Mouse (Mus musculus): ENCODE measurements at regions not wholly inside any gene's neighbourhood (a gene's known extent, or its start where the extent isn't known, plus 50 kb on each side); places are given as distances from the start of the nearest gene placed in this dataset.

DNA sequence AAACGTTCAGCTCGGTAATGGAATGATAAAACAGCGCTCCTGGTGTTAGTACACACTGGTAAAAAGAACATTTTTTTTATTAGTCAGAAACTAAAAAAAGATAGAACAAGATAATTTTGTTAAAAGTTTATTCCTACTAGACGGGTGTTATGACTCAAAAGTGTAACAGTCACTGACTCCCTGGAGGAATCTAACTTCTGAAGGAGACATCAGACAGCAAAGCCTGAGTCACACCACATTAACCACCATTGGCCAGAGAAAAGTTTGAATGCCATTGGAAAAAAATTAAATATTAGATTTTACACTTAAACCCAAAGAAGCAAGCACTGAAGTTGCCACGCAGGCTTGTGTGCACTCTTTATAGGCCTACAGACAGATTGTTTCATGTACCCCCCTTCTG, 205.3 kb downstream of the Nedd1 start:
- 66% methylated on average over 5 of the region's 5 CpGs for WGBS
- H3K36me3 ChIP-seq (ENCODE audit: control insufficient read depth, insufficient read depth, low read length) = no peaks in the 10 kb centered on the region
- H3K4me3 ChIP-seq (ENCODE audit: low read depth, low read length) = no peak overlapping the region
- H3K9me3 ChIP-seq (ENCODE audit: control insufficient read depth, low read length) = no peaks in the 10 kb centered on the region
- H3K9ac ChIP-seq (replicated peaks; ENCODE audit: low read depth, low read length) = no peak overlapping the region
- ATAC-seq (ENCODE audit: low read depth) = no peak
- no peaks in the 10 kb centered on the region for H3K27me3 ChIP-seq (ENCODE audit: control insufficient read depth, insufficient read depth, low read length)
- H3K27ac ChIP-seq (ENCODE audit: low read depth, low read length) = no peak overlapping the region
- H3K4me1 ChIP-seq (ENCODE audit: control insufficient read depth, insufficient read depth, low read length) = no peaks in the 10 kb centered on the region
- no peak overlapping the region for H3K4me2 ChIP-seq (ENCODE audit: low read depth, low read length)

DNA sequence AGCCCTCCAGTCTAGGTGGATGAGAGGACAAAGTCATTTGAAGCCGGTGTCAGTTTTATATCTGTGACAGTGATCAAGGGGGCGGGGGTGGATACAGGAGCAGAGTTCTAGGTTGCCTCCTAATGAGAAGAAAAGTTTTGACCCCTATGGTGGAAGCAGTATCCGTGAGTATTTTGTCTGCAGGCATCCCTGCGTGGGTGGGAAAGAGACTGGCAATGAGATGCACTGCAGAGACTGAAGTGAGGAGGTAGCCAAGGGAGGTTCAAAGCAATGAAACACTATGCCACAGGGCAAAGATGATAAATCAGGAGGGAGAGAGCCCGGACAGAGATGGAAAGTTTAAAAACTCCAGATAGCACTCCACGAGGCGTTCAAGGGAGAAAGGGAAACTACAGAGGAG, 210.5 kb downstream of the Nedd1 start:
- no peak overlapping the region for H3K27ac ChIP-seq (ENCODE audit: low read depth, low read length)
- H3K27me3 ChIP-seq (ENCODE audit: control insufficient read depth, insufficient read depth, low read length) = no peaks in the 10 kb centered on the region
- H3K4me1 ChIP-seq (ENCODE audit: control insufficient read depth, insufficient read depth, low read length) = no peaks in the 10 kb centered on the region
- no peaks in the 10 kb centered on the region for H3K9me3 ChIP-seq (ENCODE audit: control insufficient read depth, low read length)
- no peak overlapping the region for H3K9ac ChIP-seq (replicated peaks; ENCODE audit: low read depth, low read length)
- no peak for ATAC-seq (ENCODE audit: low read depth)
- no peak overlapping the region for H3K4me2 ChIP-seq (ENCODE audit: low read depth, low read length)
- no peaks in the 10 kb centered on the region for H3K36me3 ChIP-seq (ENCODE audit: control insufficient read depth, insufficient read depth, low read length)
- H3K4me3 ChIP-seq (ENCODE audit: low read depth, low read length) = no peak overlapping the region
- 68% methylated on average over 7 of the region's 7 CpGs for WGBS

DNA sequence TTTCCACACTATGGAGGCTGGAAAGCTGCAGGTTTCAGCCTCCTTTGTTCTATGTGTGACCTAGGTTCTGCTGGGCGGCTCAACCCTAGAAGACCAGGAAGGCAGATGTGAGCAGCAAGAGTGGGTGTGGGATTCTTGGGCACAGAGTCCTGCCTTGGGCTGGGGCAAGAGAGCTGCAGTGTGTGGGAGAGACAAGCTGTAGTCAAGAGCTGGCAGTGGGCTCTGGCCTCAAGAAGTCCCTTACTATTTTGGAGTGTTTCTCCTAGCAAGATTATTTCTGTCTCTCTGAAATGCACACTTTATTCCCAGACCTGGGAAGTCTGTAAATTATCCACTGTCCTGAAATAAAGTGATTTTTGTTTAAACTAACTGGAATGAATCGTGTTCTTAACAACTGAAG, 211.5 kb downstream of the Nedd1 start:
- Histone ChIP-seq H3K9me3 (ENCODE audit: control insufficient read depth, low read length) (no peaks in the 10 kb centered on the region), H3K4me3 (ENCODE audit: low read depth, low read length) (no peak overlapping the region), H3K4me1 (ENCODE audit: control insufficient read depth, insufficient read depth, low read length) (no peaks in the 10 kb centered on the region), H3K36me3 (ENCODE audit: control insufficient read depth, insufficient read depth, low read length) (no peaks in the 10 kb centered on the region), H3K4me2 (ENCODE audit: low read depth, low read length) (no peak overlapping the region), H3K27ac (ENCODE audit: low read depth, low read length) (no peak overlapping the region), H3K27me3 (ENCODE audit: control insufficient read depth, insufficient read depth, low read length) (no peaks in the 10 kb centered on the region), H3K9ac (replicated peaks; ENCODE audit: low read depth, low read length) (no peak overlapping the region)
- WGBS = 86% methylated on average over 2 of the region's 2 CpGs
- no peak for ATAC-seq (ENCODE audit: low read depth)

DNA sequence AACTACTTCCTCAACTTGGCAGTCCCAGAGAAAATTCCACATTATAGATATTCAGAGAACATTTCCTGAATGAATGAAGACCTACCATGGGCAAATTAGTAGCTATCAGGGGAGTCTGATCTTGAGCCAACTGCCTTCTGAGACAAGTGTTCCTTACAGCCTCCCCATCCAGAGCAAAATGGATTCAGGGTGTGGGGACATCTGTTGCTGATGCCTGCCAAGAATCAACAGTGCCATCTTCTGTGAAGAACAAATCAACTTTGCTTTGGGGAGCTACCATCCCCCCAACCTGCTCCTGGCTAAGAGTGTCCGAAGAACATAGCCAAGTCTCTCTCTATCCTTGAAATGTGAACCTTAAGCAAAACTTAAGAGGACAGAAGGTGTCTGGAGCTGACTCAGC, 217.9 kb downstream of the Nedd1 start:
- no peak for ATAC-seq (ENCODE audit: low read depth)
- no peak overlapping the region for H3K9ac ChIP-seq (replicated peaks; ENCODE audit: low read depth, low read length)
- no peaks in the 10 kb centered on the region for H3K4me1 ChIP-seq (ENCODE audit: control insufficient read depth, insufficient read depth, low read length)
- H3K27me3 ChIP-seq (ENCODE audit: control insufficient read depth, insufficient read depth, low read length) = no peaks in the 10 kb centered on the region
- H3K36me3 ChIP-seq (ENCODE audit: control insufficient read depth, insufficient read depth, low read length) = no peaks in the 10 kb centered on the region
- H3K4me2 ChIP-seq (ENCODE audit: low read depth, low read length) = no peak overlapping the region
- no peak overlapping the region for H3K4me3 ChIP-seq (ENCODE audit: low read depth, low read length)
- 86% methylated on average over 1 of the region's 1 CpGs for WGBS
- H3K27ac ChIP-seq (ENCODE audit: low read depth, low read length) = no peak overlapping the region
- H3K9me3 ChIP-seq (ENCODE audit: control insufficient read depth, low read length) = no peaks in the 10 kb centered on the region

DNA sequence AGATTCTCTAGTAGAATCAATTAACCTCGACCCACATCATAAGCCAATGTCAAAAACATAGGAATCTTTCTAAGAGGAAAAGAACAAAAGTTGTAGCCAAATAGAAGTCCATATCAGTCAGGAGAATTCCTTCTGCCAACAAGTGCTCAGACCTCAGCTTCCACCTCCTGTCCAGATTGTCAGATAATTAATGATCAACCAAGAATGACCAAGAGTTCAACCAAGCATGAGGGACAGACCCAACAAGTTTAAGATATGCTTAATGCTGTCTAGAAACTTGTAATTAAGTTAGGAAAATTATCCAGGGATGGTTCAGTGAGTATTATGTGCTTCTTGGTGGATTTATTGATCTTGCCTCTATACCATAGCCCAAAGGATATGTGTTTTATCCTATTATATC, 238.6 kb downstream of the Nedd1 start:
- Histone ChIP-seq H3K27me3 (ENCODE audit: control insufficient read depth, insufficient read depth, low read length) (no peaks in the 10 kb centered on the region), H3K36me3 (ENCODE audit: control insufficient read depth, insufficient read depth, low read length) (no peaks in the 10 kb centered on the region), H3K4me1 (ENCODE audit: control insufficient read depth, insufficient read depth, low read length) (no peaks in the 10 kb centered on the region), H3K4me3 (ENCODE audit: low read depth, low read length) (no peak overlapping the region), H3K4me2 (ENCODE audit: low read depth, low read length) (no peak overlapping the region), H3K9me3 (ENCODE audit: control insufficient read depth, low read length) (no peaks in the 10 kb centered on the region), H3K27ac (ENCODE audit: low read depth, low read length) (no peak overlapping the region), H3K9ac (replicated peaks; ENCODE audit: low read depth, low read length) (no peak overlapping the region)
- no peak for ATAC-seq (ENCODE audit: low read depth)
- 67% methylated on average over 1 of the region's 1 CpGs for WGBS

DNA sequence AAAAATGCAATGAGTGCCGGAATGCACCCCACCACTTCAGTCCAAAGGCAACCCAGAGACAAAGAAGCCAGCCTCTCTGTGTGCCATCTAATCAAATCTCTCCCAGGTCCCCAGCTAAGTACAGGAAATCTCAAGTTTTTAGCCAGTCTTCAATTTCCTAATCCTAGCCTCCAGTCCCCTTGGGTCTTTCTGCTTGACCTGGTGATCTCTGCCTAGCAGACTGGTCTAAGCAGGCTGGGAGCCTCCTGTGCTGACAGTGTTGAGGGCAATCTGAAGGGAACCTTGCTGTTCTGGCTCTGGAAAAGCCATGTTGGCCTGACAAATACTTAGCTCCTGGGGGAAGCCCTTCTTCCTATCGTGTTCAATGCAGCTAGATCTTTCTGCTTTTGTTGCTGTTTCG, 248.9 kb downstream of the Nedd1 start:
- Histone ChIP-seq H3K27me3 (ENCODE audit: control insufficient read depth, insufficient read depth, low read length) (no peaks in the 10 kb centered on the region), H3K4me1 (ENCODE audit: control insufficient read depth, insufficient read depth, low read length) (no peaks in the 10 kb centered on the region), H3K4me3 (ENCODE audit: low read depth, low read length) (no peak overlapping the region), H3K9me3 (ENCODE audit: control insufficient read depth, low read length) (no peaks in the 10 kb centered on the region), H3K9ac (replicated peaks; ENCODE audit: low read depth, low read length) (no peak overlapping the region), H3K36me3 (ENCODE audit: control insufficient read depth, insufficient read depth, low read length) (no peaks in the 10 kb centered on the region), H3K4me2 (ENCODE audit: low read depth, low read length) (no peak overlapping the region), H3K27ac (ENCODE audit: low read depth, low read length) (no peak overlapping the region)
- WGBS = 40% methylated on average over 3 of the region's 3 CpGs
- no peak for ATAC-seq (ENCODE audit: low read depth)

DNA sequence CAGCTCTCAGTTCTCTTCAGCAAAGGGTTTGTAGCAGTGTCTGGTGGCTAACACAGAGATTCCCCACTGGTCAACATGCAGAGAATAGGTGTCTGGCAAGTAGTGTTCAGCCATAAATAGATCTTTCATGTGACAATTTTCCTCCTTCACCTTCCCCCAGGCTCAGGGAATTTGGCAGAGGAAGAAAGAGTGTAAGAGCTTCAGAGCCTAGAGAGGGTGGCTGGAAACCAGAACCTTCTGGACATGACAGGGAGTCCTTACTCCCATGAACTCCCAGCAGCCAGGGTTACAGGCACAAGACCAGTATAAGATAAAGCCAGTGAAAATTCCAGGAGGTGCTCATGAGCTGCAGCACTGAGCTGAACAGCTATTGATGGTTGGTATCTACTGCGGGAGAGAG, 251.1 kb downstream of the Nedd1 start:
- H3K9me3 ChIP-seq (ENCODE audit: control insufficient read depth, low read length) = no peaks in the 10 kb centered on the region
- no peaks in the 10 kb centered on the region for H3K27me3 ChIP-seq (ENCODE audit: control insufficient read depth, insufficient read depth, low read length)
- H3K27ac ChIP-seq (ENCODE audit: low read depth, low read length) = no peak overlapping the region
- no peak overlapping the region for H3K4me3 ChIP-seq (ENCODE audit: low read depth, low read length)
- ATAC-seq (ENCODE audit: low read depth) = no peak
- H3K4me2 ChIP-seq (ENCODE audit: low read depth, low read length) = no peak overlapping the region
- WGBS = 94% methylated on average over 1 of the region's 1 CpGs
- no peaks in the 10 kb centered on the region for H3K36me3 ChIP-seq (ENCODE audit: control insufficient read depth, insufficient read depth, low read length)
- H3K9ac ChIP-seq (replicated peaks; ENCODE audit: low read depth, low read length) = no peak overlapping the region
- H3K4me1 ChIP-seq (ENCODE audit: control insufficient read depth, insufficient read depth, low read length) = no peaks in the 10 kb centered on the region

DNA sequence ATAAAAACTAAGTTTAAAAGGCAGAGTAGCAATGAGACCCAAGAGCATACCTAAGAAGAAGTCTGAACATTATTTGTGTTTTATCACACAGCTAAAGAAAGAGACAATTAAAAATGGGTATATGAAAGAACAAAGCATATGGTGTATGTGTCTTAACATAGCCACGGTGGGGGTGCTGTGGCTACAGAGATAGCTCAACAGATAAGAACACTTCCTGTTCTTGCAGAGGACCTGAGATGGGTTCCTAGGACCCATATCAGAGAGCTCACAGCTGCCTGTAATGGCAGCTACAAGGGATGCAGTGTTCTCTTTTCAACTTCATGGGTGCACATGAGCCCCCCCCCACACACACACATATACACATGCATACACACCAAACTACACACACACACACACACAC, 267.0 kb downstream of the Nedd1 start:
- H3K4me2 ChIP-seq (ENCODE audit: low read depth, low read length) = no peak overlapping the region
- no peaks in the 10 kb centered on the region for H3K4me1 ChIP-seq (ENCODE audit: control insufficient read depth, insufficient read depth, low read length)
- no peak overlapping the region for H3K4me3 ChIP-seq (ENCODE audit: low read depth, low read length)
- no peaks in the 10 kb centered on the region for H3K9me3 ChIP-seq (ENCODE audit: control insufficient read depth, low read length)
- no peaks in the 10 kb centered on the region for H3K36me3 ChIP-seq (ENCODE audit: control insufficient read depth, insufficient read depth, low read length)
- H3K27me3 ChIP-seq (ENCODE audit: control insufficient read depth, insufficient read depth, low read length) = no peaks in the 10 kb centered on the region
- no peak for ATAC-seq (ENCODE audit: low read depth)
- 84% methylated on average over 1 of the region's 1 CpGs for WGBS
- H3K9ac ChIP-seq (replicated peaks; ENCODE audit: low read depth, low read length) = no peak overlapping the region
- no peak overlapping the region for H3K27ac ChIP-seq (ENCODE audit: low read depth, low read length)

DNA sequence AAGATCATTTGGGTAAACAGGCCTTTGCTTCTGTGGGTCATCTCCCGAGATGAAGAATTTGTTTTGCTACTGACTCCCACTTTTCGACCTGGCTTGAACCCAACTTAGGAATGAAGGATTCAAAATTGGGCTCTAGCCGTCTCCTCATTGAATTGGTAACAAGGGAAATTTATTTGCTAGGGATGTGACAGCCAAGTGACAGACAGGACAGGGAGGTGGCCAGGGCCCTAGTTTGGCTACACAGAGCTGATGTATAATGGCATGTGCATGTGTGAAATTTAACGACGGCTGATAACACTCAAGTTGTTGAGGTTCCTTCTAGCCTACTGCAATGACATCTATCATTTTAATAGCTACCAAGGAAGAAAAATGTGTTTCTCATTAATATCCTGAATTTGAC, 268.7 kb downstream of the Nedd1 start:
- Histone ChIP-seq H3K4me3 (ENCODE audit: low read depth, low read length) (no peak overlapping the region), H3K4me1 (ENCODE audit: control insufficient read depth, insufficient read depth, low read length) (0 out of 2 replicates have a peak, but pooled peaks cover 2% of the 10 kb centered on the region), H3K9me3 (ENCODE audit: control insufficient read depth, low read length) (no peaks in the 10 kb centered on the region), H3K27me3 (ENCODE audit: control insufficient read depth, insufficient read depth, low read length) (no peaks in the 10 kb centered on the region), H3K27ac (ENCODE audit: low read depth, low read length) (no peak overlapping the region), H3K9ac (replicated peaks; ENCODE audit: low read depth, low read length) (no peak overlapping the region), H3K4me2 (ENCODE audit: low read depth, low read length) (no peak overlapping the region), H3K36me3 (ENCODE audit: control insufficient read depth, insufficient read depth, low read length) (no peaks in the 10 kb centered on the region)
- ATAC-seq (ENCODE audit: low read depth) = no peak
- 70% methylated on average over 5 of the region's 5 CpGs for WGBS

DNA sequence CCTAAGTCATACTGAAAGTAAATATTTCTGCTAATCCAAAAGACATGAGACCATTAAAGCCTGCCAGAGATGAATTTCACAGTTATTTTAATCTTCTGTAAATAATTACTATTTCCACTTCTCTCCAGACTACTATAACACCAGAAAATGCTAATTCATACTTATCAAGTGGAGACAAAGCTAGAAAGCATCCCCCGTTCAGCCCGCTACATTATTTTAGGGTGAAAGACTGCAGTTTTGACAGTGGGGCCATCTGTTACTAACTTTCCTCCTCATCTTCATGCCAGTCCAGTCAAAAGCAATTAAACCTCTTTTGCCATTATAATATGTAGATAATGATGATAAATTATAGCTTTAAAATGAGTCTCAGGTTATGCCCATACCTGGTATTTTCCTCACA, 276.3 kb downstream of the Nedd1 start:
- no peak overlapping the region for H3K4me2 ChIP-seq (ENCODE audit: low read depth, low read length)
- WGBS = 52% methylated on average over 2 of the region's 2 CpGs
- no peaks in the 10 kb centered on the region for H3K36me3 ChIP-seq (ENCODE audit: control insufficient read depth, insufficient read depth, low read length)
- no peak for ATAC-seq (ENCODE audit: low read depth)
- no peaks in the 10 kb centered on the region for H3K9me3 ChIP-seq (ENCODE audit: control insufficient read depth, low read length)
- no peak overlapping the region for H3K4me3 ChIP-seq (ENCODE audit: low read depth, low read length)
- H3K27me3 ChIP-seq (ENCODE audit: control insufficient read depth, insufficient read depth, low read length) = no peaks in the 10 kb centered on the region
- H3K9ac ChIP-seq (replicated peaks; ENCODE audit: low read depth, low read length) = no peak overlapping the region
- H3K27ac ChIP-seq (ENCODE audit: low read depth, low read length) = no peak overlapping the region
- 0 out of 2 replicates have a peak, but pooled peaks cover 2% of the 10 kb centered on the region for H3K4me1 ChIP-seq (ENCODE audit: control insufficient read depth, insufficient read depth, low read length)
